Mouse (Mus musculus): Measurements from ENCODE around the gene Dnajb14.
A peak's percentile ranks its signal among the peaks of the same experiment; 100 is the strongest.
"Not testable (repeated sequence)": the region's sequence is repeated elsewhere in the genome, so short reads cannot be mapped to it uniquely, and the experiment has no call there.

Dnajb14 gene

DNA sequence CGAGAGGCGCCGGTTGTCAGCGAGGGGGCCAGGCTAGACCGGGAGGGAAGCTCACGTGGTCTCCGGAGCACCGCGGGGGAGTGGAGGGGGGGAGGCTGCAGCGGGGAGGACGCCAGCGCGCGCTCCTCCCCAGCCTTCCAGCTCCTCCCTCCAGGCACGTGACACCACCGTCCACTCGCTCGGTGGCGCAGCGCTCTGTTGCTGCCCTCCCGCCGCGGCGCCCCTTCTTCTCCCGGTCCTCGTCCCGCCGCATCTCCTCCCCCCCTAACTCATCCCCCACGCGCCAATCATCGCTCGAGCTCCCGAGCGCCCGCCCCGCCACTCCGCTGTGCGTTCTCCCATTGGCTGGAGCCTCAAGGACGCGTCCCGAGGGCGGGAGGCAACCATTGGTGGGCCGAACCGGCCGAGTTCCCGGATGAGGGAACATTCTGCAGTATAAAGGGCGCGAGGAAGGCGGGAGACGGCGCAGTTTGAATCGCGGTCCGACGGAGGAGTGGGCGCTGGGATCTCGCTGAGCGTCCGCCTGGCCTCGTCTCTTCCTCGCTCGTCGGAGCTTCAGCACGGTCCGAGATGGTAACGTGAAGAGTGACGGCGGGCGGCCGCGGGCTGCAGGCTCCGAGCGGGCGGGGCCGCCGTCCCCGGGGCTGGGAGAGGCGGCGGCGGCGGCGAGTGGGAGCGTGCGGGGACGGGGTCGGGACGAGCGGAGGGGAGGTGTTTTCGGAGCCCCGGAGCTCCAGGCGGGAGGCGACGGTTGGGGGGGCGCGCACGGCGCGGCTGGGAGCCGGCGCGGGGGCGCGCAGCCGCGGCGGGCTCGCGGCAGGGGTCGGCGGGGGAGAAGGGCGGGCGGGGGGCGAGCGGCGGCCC lies 3.1 kb upstream of the Dnajb14 start, which contains the start of gene H2afz:
Gene H2afz (plus strand): TSS at position 364 of the 864 bp plus-strand sequence.
- DNase-seq, result peak; percentile 96

DNA sequence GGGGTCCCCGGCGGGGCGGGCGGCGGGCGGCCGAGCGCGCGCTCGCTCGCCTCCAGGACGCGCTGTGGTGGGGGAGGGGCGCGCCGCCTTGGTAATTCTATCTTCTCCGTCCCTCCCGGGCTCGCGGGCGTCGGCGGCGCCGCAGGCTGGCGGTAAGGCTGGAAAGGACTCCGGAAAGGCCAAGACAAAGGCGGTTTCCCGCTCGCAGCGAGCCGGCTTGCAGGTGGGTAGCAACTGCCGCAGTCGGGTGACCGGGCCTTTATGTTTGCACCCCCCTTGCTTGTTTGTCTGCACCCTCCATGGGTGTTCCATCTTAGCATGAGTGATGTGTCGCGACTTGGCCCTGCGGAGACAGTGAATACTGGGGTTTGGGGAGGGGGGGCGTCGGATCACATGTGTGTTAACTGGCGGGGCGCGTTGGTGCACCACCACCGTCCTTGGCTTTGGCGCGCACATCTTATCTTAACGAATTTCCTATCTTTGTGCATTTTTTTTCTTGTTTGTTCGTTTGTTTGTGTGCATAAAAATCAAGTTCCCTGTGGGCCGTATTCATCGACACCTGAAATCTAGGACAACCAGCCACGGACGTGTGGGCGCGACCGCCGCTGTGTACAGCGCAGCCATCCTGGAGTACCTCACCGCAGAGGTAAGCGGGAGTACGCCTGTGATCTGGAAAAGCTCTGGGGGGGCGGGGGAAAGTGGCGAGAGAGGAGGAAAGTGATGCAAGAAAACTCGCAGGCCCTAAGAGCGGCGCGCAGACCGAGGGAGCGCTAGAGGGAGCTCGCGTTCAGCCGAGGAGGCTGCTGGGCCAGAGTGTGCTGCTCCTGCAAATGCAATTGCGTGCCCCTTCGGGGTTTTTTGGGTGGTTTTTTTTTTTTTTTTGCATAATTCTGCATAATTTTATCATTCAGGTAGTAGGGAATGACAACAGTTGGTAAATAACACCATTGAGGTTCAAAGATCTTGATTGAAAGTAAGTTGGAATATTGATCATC lies 2.2 kb upstream of the Dnajb14 start:
- peak; percentile 95 for DNase-seq

GRCm38 (mm10) chr3:137867133-137867436 lies 390 bp upstream of the Dnajb14 start:
- DNase-seq, result no peak

DNA sequence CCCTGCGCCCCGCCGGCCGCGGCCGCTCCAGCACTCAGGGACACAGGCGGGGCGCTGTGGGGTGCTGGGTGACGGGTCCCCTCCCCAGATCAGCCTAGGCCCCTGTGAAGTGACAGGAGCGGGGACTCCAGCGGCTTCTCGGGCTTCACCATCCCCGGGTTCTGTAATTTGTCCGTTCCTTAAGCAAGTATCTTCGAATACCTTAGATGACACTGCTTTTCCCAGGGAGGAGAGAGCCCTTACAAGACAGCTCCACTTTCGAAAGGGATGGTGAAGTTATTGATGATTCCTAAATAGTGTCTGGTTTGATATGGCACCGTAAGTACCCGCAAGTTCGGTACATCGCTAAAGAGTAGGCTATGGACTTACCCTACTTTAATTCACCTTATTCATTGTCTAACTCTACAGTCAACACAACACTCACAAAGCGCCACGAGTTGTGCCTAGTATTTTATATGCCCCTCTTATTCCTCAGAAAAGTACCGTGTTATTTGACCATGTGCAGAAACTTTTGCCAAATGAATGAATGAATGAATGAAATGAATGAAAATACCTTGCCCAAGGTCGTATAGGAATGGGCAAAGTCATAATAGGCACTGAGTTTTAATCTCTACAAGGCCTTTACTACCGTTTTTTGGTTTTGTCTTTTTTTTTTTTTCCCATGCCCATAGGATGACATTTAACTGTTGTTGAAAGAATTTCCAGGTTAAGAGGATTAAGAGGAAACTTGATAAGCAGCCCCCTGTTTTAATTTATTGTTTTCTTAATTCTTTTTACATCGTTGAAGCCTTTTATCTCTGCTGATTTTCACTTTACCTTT lies 829 bp downstream of the Dnajb14 start:
- no peak for DNase-seq

DNA sequence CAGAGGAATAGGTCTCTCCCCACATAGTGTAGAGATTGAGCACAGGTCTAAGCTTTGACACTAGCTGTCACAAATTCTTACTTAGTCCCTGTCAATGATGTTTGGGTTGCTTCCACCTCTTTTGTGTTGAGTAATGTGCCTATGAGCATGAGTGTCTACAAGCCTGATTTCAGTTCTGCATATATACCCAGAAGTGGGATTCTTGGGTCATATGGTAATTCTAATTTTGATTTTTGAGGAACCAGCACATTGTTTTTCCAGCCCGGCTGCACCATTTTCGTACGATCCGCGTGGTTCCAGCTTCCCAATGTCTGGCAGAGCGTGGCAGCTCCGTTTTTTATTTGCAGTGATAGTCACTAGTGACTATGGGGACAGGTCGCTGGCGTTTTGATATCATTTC lies 1.9 kb downstream of the Dnajb14 start:
- no peak for DNase-seq

- DNase-seq, result no peak
These were observed 11.8 kb downstream of the Dnajb14 start for GRCm38 (mm10) chr3:137879313-137879712.

DNA sequence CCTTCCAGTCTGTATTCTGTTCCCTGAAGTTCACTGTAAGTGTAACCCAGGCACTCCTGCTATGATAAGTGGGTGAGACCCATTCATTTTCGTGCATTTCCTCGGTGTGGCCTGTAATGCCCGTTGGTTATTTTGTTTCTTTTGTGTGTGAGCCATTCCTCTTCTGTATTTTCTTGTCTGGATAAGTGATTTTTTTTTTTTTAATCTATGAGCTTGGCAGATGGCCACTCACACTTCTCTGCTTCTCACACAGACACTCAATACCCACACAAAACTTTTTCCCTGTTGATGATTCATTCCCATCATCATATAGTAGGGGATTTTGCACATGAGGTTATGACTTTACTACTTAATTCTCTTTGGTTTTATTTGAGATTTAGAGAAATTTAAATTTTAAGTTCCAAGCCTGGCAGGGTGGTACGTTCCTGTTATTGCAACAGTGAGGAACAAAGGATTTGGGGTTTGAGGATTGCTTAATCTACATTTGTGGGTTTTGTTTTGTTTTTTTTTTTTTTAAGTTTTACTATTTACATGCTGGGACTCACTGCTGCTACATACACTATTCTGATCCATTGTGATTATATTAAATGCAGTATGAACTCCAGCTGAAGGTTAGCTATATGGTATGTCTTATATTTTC lies 12.8 kb downstream of the Dnajb14 start:
- DNase-seq, result no peak

GRCm38 (mm10) chr3:137881093-137881492 lies 13.6 kb downstream of the Dnajb14 start:
- DNase-seq, result no peak

DNA sequence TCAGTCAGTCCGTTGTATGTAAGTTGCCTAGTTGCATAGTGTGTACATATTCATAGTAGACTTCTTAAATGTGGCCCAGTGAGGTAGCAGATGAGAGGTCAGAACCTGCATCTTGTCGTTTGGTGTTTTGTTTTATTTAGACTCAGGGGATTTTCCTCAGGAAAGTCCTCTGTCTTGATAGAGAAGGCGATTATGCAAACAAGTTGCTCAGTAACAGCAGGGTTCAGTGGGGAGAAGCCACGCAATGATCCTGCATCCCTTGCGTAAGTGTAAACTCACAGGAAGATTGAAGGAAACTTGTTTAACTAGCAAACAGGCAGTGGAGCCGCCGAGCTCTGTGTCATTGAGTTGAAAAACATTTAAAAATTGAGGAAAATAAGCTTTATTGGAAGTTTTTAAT lies 20.5 kb downstream of the Dnajb14 start:
- DNase-seq, result no peak

- DNase-seq, result no peak
These were observed 23.6 kb downstream of the Dnajb14 start for GRCm38 (mm10) chr3:137891089-137891488.

- no peak for DNase-seq
These were observed 24.6 kb downstream of the Dnajb14 start for GRCm38 (mm10) chr3:137892118-137892517.

DNA sequence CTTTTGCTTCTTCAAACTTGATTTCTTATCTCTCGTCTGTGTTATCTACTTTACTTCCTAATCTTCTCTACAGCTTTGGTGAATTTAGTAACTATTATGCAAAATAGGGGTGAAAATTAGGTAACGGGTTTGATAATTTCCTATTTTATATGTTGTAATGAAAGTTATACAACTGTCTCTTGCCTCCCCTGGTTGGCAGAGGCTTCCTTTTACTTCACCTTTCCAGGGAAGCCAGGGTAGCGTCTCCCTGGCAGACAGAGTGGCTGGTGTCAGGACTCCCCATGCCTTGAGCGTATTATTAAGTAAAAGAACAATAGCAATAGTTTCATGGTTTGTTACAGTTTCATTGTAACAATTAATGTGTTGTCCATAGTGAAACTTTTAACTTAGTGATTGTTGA lies 26.3 kb downstream of the Dnajb14 start:
- no peak for DNase-seq

DNA sequence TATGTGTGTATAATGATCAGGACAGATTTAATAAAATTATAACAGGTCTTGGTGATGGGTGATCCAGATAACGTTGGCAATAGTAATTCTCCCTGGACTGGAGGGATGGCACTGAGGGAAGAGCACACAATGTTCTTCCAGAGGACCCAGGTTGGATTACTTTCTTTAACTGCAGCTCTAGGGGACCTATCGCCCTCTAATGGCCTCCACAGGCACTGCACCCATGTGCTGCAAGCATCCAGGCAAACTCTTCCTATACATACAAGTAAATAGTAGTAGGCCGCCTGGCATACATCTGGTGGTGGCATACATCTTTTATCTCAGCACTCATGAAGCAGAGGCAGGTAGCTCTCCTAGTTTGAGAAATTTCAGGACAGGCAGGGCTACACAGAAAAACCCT lies 27.7 kb downstream of the Dnajb14 start:
- DNase-seq, result no peak

DNA sequence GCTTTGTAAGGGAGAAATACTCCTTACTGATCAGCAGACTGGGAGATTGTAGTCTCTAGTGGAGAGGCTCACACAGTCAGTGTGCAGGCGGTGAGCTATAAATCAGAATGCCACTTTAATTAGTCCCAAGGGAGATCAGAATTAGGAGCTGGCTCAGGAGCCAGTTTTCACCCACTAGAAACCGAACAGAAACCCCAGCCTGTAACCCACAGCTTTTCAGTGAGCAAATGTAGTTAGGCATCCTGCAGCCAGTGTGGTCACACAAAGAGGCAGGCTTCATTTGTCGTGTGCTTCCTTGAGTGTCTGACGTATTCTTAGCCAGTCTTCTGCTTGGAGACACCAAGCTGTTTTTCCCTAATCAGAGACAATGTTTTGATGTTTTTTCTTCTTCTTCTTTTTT lies 28.9 kb downstream of the Dnajb14 start:
- no peak for DNase-seq

GRCm38 (mm10) chr3:137896867-137897266 lies 29.4 kb downstream of the Dnajb14 start:
- DNase-seq, result no peak

DNA sequence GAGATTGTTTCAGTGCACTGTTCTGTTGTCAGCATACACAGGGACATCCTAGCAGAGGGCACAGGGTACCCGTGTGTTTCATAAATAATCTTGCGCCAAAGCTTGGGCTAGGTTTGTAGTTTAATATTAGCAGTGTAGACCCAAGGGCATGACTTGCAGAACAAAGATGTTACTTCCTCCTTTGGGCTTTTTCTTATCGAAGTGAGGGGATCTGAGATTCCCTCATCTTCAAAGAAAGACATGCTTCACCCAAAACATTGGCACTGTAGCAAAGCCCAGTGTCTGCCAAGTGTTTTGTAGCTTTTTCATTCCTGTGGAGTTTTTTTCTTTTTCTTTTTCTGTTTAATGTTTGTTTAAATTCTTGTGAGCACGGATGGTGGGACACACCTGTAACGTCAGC lies 30.2 kb downstream of the Dnajb14 start:
- no peak for DNase-seq

DNA sequence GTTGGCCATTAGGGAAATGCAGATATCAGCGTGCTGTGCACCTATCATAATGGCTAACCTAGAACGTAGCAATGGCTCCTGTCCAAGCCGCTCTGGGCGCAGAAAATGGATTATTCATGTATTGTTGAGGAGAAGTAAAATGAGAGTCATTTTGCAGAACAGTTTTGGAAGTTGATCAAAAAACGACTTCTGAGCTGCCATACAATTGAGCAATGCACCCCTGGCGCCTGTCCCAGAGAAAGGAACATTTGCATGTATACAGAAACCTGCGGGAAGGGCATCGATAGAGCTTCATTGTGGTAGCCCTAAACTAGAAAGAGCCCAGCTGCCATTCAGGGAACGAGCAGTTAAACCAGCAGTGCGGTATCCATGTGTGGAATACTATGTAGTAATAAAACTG lies 32.7 kb downstream of the Dnajb14 start:
- DNase-seq, result peak; percentile 28

DNA sequence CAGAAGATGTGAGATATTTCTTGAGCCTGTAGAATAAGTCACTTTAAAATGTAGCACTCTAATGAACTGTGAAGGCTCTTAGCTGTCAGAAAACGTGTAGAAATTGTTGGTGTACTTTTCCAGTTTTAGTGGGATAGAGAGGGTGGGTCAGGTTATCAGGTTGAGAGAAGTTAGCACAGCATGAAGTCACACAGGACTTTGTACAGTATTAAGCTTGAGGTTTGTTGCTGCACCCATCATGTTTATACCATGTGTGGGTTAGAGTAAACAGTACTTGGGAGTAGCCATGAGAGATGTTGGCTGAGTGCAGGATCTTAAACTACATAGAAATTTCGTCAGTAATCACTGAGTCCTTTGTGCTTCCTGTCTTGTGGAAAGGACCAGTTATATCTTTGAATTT lies 45.6 kb downstream of the Dnajb14 start:
- DNase-seq, result no peak

DNA sequence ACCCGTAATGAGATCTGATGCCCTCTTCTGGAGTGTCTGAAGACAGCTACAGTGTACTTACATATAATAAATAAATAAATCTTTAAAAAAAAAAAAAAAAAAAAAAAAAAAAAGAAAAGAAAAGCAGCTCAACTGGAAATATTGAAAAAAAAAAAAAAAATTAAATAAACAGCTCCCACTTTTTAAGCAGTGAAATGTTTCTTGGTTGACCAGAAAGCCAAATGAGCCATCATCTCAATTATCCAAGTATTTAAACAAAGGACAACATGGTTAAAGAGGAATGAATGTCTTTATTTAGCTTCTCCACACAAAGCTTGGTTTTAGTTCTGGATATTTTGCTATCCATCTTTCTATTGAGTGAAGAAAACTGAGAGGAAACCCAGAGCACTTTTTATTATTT lies 47.1 kb downstream of the Dnajb14 start:
- not testable (repeated sequence) for DNase-seq

GRCm38 (mm10) chr3:137917694-137918171 lies 50.3 kb downstream of the Dnajb14 start:
- no peak for DNase-seq

GRCm38 (mm10) chr3:137918172-137918931 lies 50.9 kb downstream of the Dnajb14 start, which contains the start of gene Lamtor3:
Lamtor3 (plus strand) TSS chr3:137918506.
- DNase-seq, result peak; percentile 82

Data from right cerebral cortex, postnatal 4 days (tissue).